Mouse (Mus musculus): ENCODE measurements around the gene Trip10.

GRCm38 (mm10) chr17:57286718-57287355 lies 37.6 kb downstream of the Trip10 start:
- TF ChIP-seq CTCF (IDR thresholded peaks at IDR 0.05; ENCODE audit: borderline replicate concordance, insufficient read depth, low read depth, low read length) (no peak), POLR2A (IDR thresholded peaks at IDR 0.05; ENCODE audit: borderline replicate concordance, insufficient read depth, low read length) (no peak)

Data from cerebellum, adult 2 months (tissue).